Mouse (Mus musculus) bone marrow macrophage, adult 2 months (primary cell): ENCODE results near the gene Upk1a.

Source experiments
- CTCF ChIP-seq: IDR thresholded peaks from 2 replicates; pipeline ENCODE4 v1.5.1; 2012; ENCODE audit warnings: low read depth, mild to moderate bottlenecking, low read length, moderate library complexity
- POLR2A ChIP-seq: IDR thresholded peaks from 2 replicates; pipeline ENCODE4 v1.6.1; 2012; ENCODE audit warnings: mild to moderate bottlenecking, low read depth, low read length, borderline replicate concordance

GRCm38 (mm10) chr7:30619202-30619601, 6.6 kb upstream of the Upk1a start:
- TF ChIP-seq CTCF (0 out of 2 replicates have a peak, but pooled peaks have one; percentile 7), POLR2A (no peak)
